ENCODE assay signal across 18 mouse cellular contexts in genomic region chr9:63752576-63752975, GRCm38 (mm10). TPM values are rescaled to one million over a fixed set of nuclear protein-coding genes. Genes with fewer than 3 reads are reported as not detected.
DNase-seq lines count a peak whose midpoint lies in the region; ATAC-seq lines count a peak whose summit lies in the region.
"Had no signal": no experiment of that assay in that cellular context is flagged by ENCODE, and none has a peak within 500 bp of the region (broad histone marks: within the 10 kb centered on the region; RNA-seq: fewer than 3 reads in every experiment).

No protein-coding gene starts in this region.

- intact Hi-C loops in heart, postnatal 36 days (cut with DNase I): loop anchor here (10.0 kb wide), 1 partner anchor 618 kb away; no protein-coding TSS in a partner anchor

- H3K9ac ChIP-seq in heart, embryonic 16.5 days (ENCODE audit: low read length): no peak overlapping the region
- H3K9ac ChIP-seq in limb, embryonic 13.5 days: no peak overlapping the region
- no peak overlapping the region for H3K9ac ChIP-seq in lung, embryonic 15.5 days
- H3K9ac ChIP-seq in stomach, embryonic 14.5 days (replicated peaks; ENCODE audit: low read depth, low read length): no peak overlapping the region
- no peak overlapping the region for H3K9ac ChIP-seq in midbrain, embryonic 14.5 days (replicated peaks; ENCODE audit: low read length)
- H3K9ac ChIP-seq in midbrain, embryonic 11.5 days (ENCODE audit: low read length): no peak overlapping the region
- H3K9ac ChIP-seq: midbrain, embryonic 12.5 days had no signal

- peak overlapping the region; percentile 10; the same call in 1 of the 2 replicates for H3K4me2 ChIP-seq in heart, embryonic 16.5 days (ENCODE audit: low read depth, low read length)
- H3K4me2 ChIP-seq in limb, embryonic 13.5 days (replicated peaks): 0 out of 2 replicates have a peak overlapping the region, but pooled peaks have one; percentile 95
- H3K4me2 ChIP-seq in lung, embryonic 15.5 days: peak overlapping the region; percentile 82
- 0 out of 2 replicates have a peak overlapping the region, but pooled peaks have one; percentile 16 for H3K4me2 ChIP-seq in stomach, embryonic 14.5 days (replicated peaks; ENCODE audit: low read depth, low read length)
- H3K4me2 ChIP-seq in midbrain, embryonic 14.5 days (ENCODE audit: low read length): no peak overlapping the region
- H3K4me2 ChIP-seq in midbrain, embryonic 11.5 days: no peak overlapping the region

- H3K4me3 ChIP-seq in heart, embryonic 16.5 days (ENCODE audit: low read length): no peak overlapping the region
- no peak overlapping the region for H3K4me3 ChIP-seq in limb, embryonic 13.5 days
- no peak overlapping the region for H3K4me3 ChIP-seq in limb, embryonic 10.5 days
- H3K4me3 ChIP-seq in lung, embryonic 15.5 days: no peak overlapping the region
- H3K4me3 ChIP-seq in stomach, embryonic 14.5 days (ENCODE audit: low read depth, low read length): no peak overlapping the region
- no peak overlapping the region for H3K4me3 ChIP-seq in midbrain, embryonic 14.5 days (replicated peaks; ENCODE audit: low read depth, low read length)
- H3K4me3 ChIP-seq in midbrain, embryonic 11.5 days (ENCODE audit: low read depth, low read length): no peak overlapping the region
- H3K4me3 ChIP-seq: forebrain, embryonic 13.5 days; heart, adult 2 months; midbrain, embryonic 12.5 days had no signal

- no peaks in the 10 kb centered on the region for H3K9me3 ChIP-seq in heart, embryonic 16.5 days (replicated peaks; ENCODE audit: control insufficient read depth, low read length)
- H3K9me3 ChIP-seq in limb, embryonic 13.5 days: no peaks in the 10 kb centered on the region
- no peaks in the 10 kb centered on the region for H3K9me3 ChIP-seq in limb, embryonic 10.5 days (replicated peaks)
- no peaks in the 10 kb centered on the region for H3K9me3 ChIP-seq in lung, embryonic 15.5 days
- H3K9me3 ChIP-seq in stomach, embryonic 14.5 days (ENCODE audit: control insufficient read depth, low read depth, low read length): no peaks in the 10 kb centered on the region
- no peaks in the 10 kb centered on the region for H3K9me3 ChIP-seq in midbrain, embryonic 14.5 days (ENCODE audit: control insufficient read depth, low read length)
- no peaks in the 10 kb centered on the region for H3K9me3 ChIP-seq in midbrain, embryonic 11.5 days (ENCODE audit: control insufficient read depth, low read length)
- H3K9me3 ChIP-seq: forebrain, embryonic 13.5 days; midbrain, embryonic 12.5 days had no signal

- H3K36me3 ChIP-seq in heart, embryonic 16.5 days (ENCODE audit: control insufficient read depth, insufficient read depth): 0 out of 2 replicates have a peak, but pooled peaks cover 2% of the 10 kb centered on the region
- H3K36me3 ChIP-seq in limb, embryonic 13.5 days: peaks cover 4% of the 10 kb centered on the region; the same call in 1 of the 2 replicates
- H3K36me3 ChIP-seq in limb, embryonic 10.5 days: peaks cover 19% of the 10 kb centered on the region; the same call in 1 of the 2 replicates
- no peaks in the 10 kb centered on the region for H3K36me3 ChIP-seq in lung, embryonic 15.5 days
- H3K36me3 ChIP-seq in stomach, embryonic 14.5 days (ENCODE audit: control insufficient read depth, insufficient read depth, low read length): no peaks in the 10 kb centered on the region
- no peaks in the 10 kb centered on the region for H3K36me3 ChIP-seq in midbrain, embryonic 14.5 days (ENCODE audit: control insufficient read depth, insufficient read depth, low read length)
- H3K36me3 ChIP-seq in midbrain, embryonic 11.5 days (ENCODE audit: control insufficient read depth, insufficient read depth, low read length): no peaks in the 10 kb centered on the region
- H3K36me3 ChIP-seq: midbrain, embryonic 12.5 days had no signal

- peaks cover 72% of the 10 kb centered on the region for H3K4me1 ChIP-seq in heart, embryonic 16.5 days (ENCODE audit: control insufficient read depth, insufficient read depth, low read length)
- peaks cover 84% of the 10 kb centered on the region for H3K4me1 ChIP-seq in limb, embryonic 13.5 days
- peaks cover 84% of the 10 kb centered on the region for H3K4me1 ChIP-seq in limb, embryonic 10.5 days
- peaks cover 87% of the 10 kb centered on the region for H3K4me1 ChIP-seq in lung, embryonic 15.5 days
- H3K4me1 ChIP-seq in stomach, embryonic 14.5 days (ENCODE audit: control insufficient read depth, insufficient read depth, low read length): peaks cover 77% of the 10 kb centered on the region
- H3K4me1 ChIP-seq in midbrain, embryonic 14.5 days (ENCODE audit: control insufficient read depth, insufficient read depth, low read length): peaks cover 50% of the 10 kb centered on the region
- peaks cover 70% of the 10 kb centered on the region for H3K4me1 ChIP-seq in midbrain, embryonic 11.5 days (ENCODE audit: control insufficient read depth, insufficient read depth, low read length)

- no peak overlapping the region for H3K27ac ChIP-seq in heart, embryonic 16.5 days (ENCODE audit: low read length)
- H3K27ac ChIP-seq in limb, embryonic 13.5 days: no peak overlapping the region
- H3K27ac ChIP-seq in limb, embryonic 10.5 days: no peak overlapping the region
- 0 out of 2 replicates have a peak overlapping the region, but pooled peaks have one; percentile 42 for H3K27ac ChIP-seq in lung, embryonic 15.5 days
- H3K27ac ChIP-seq in stomach, embryonic 14.5 days (ENCODE audit: low read length): peak overlapping the region; percentile 27; the same call in 1 of the 2 replicates
- H3K27ac ChIP-seq in midbrain, embryonic 14.5 days (replicated peaks; ENCODE audit: low read depth, low read length): no peak overlapping the region
- H3K27ac ChIP-seq in midbrain, embryonic 11.5 days (ENCODE audit: low read depth, low read length): no peak overlapping the region
- H3K27ac ChIP-seq: forebrain, embryonic 13.5 days; heart, adult 2 months; hindbrain, postnatal 0 days; macrophage; midbrain, embryonic 12.5 days had no signal

- no peak for DNase-seq in heart, postnatal 36 days
- no peak for DNase-seq in limb, embryonic 10.5 days (ENCODE audit: low spot score)
- DNase-seq in midbrain, embryonic 14.5 days: no peak
- no peak for DNase-seq in midbrain, embryonic 11.5 days (ENCODE audit: low spot score, missing footprints)
- DNase-seq: B cell, adult 2 months; cerebellum, adult 9-10 months; gastrocnemius, postnatal 14 days; heart, adult 2 months; layer of hippocampus, postnatal 36 days; right cerebral cortex, postnatal 14 days had no signal

- 41% methylated on average over 7 of the region's 7 CpGs for WGBS in heart, embryonic 16.5 days
- 66% methylated on average over 7 of the region's 7 CpGs for WGBS in limb, embryonic 13.5 days
- 69% methylated on average over 7 of the region's 7 CpGs for WGBS in limb, embryonic 10.5 days
- WGBS in lung, embryonic 15.5 days: 45% methylated on average over 7 of the region's 7 CpGs
- 41% methylated on average over 7 of the region's 7 CpGs for WGBS in stomach, embryonic 14.5 days
- 79% methylated on average over 7 of the region's 7 CpGs for WGBS in midbrain, embryonic 14.5 days
- 80% methylated on average over 7 of the region's 7 CpGs for WGBS in midbrain, embryonic 11.5 days

- H3K27me3 ChIP-seq in heart, embryonic 16.5 days (ENCODE audit: control insufficient read depth, insufficient read depth, low read length): no peaks in the 10 kb centered on the region
- no peaks in the 10 kb centered on the region for H3K27me3 ChIP-seq in limb, embryonic 13.5 days
- H3K27me3 ChIP-seq in limb, embryonic 10.5 days (ENCODE audit: low read depth, poor library complexity, severe bottlenecking): no peaks in the 10 kb centered on the region
- no peaks in the 10 kb centered on the region for H3K27me3 ChIP-seq in lung, embryonic 15.5 days
- no peaks in the 10 kb centered on the region for H3K27me3 ChIP-seq in stomach, embryonic 14.5 days (ENCODE audit: control insufficient read depth, insufficient read depth, low read length)
- H3K27me3 ChIP-seq in midbrain, embryonic 14.5 days (ENCODE audit: control insufficient read depth, insufficient read depth, low read length): no peaks in the 10 kb centered on the region
- H3K27me3 ChIP-seq in midbrain, embryonic 11.5 days (ENCODE audit: control insufficient read depth, insufficient read depth, low read length): no peaks in the 10 kb centered on the region; the same call in 1 of the 2 replicates
- H3K27me3 ChIP-seq: forebrain, embryonic 13.5 days had no signal

- ATAC-seq in heart, embryonic 16.5 days (replicated peaks; ENCODE audit: extremely low read depth, insufficient read depth, low FRiP score): no peak
- ATAC-seq in limb, embryonic 13.5 days (ENCODE audit: low FRiP score, low read depth): no peak
- no peak for ATAC-seq in lung, embryonic 15.5 days (ENCODE audit: borderline replicate concordance, extremely low read depth, low FRiP score, low TSS enrichment)
- peak; percentile 44; the same call in 1 of the 2 replicates for ATAC-seq in stomach, embryonic 14.5 days (ENCODE audit: insufficient number of reproducible peaks, insufficient read depth, low FRiP score, low read depth)
- no peak for ATAC-seq in midbrain, embryonic 14.5 days (ENCODE audit: low FRiP score, low TSS enrichment)
- no peak for ATAC-seq in midbrain, embryonic 11.5 days (ENCODE audit: low FRiP score)
- ATAC-seq: forebrain, embryonic 13.5 days; hindbrain, postnatal 0 days had no signal

RNA-seq across cellular contexts. Expression of gene Smad3, which starts 5.2 kb away (rescaled TPM):
- 12.5 and 13.7 TPM in 2 replicates for polyA plus RNA-seq in heart, embryonic 16.5 days (2015; fragmentation: Nextera tagmentation; extraction: Ambion mirVana)
- total RNA-seq in heart, postnatal 36 days (2021): 10 to 100 TPM; 12.5 to 13.2 TPM
- 33.8 and 34.8 TPM in 2 replicates for polyA plus RNA-seq in limb, embryonic 13.5 days (2015; fragmentation: Nextera tagmentation; extraction: Ambion mirVana)
- polyA plus RNA-seq in limb, embryonic 10.5 days (2016; fragmentation: Nextera tagmentation; extraction: Ambion mirVana): 27.1 and 27.7 TPM in 2 replicates
- polyA plus RNA-seq in lung, embryonic 15.5 days (2015; fragmentation: Nextera tagmentation; extraction: Ambion mirVana): 20.2 and 20.7 TPM in 2 replicates
- 16.5 and 17.3 TPM in 2 replicates for polyA plus RNA-seq in stomach, embryonic 14.5 days (2014; fragmentation: Nextera tagmentation; extraction: Ambion mirVana)
- 4.9 and 7.7 TPM in 2 replicates for polyA plus RNA-seq in midbrain, embryonic 14.5 days (2014; fragmentation: Nextera tagmentation; extraction: Ambion mirVana)
- polyA plus RNA-seq in midbrain, embryonic 11.5 days (2014; fragmentation: Nextera tagmentation; extraction: Ambion mirVana): 16.5 and 16.8 TPM in 2 replicates

Comparison
In these comparisons a context has a peak if more than half of its experiments do, and no peak if none do; other contexts are left out.
1. H3K27ac ChIP-seq: peak in lung, embryonic 15.5 days (single experiment) and stomach, embryonic 14.5 days (single experiment); none in heart, embryonic 16.5 days (single experiment), limb, embryonic 13.5 days (single experiment), limb, embryonic 10.5 days (single experiment), midbrain, embryonic 14.5 days (single experiment) and midbrain, embryonic 11.5 days (single experiment).
2. H3K4me2 ChIP-seq: peak in heart, embryonic 16.5 days (single experiment), limb, embryonic 13.5 days (single experiment), lung, embryonic 15.5 days (single experiment) and stomach, embryonic 14.5 days (single experiment); none in midbrain, embryonic 14.5 days (single experiment) and midbrain, embryonic 11.5 days (single experiment).